Mouse (Mus musculus) liver, postnatal 0 days (tissue): ENCODE measurements at regions not wholly inside any gene's neighbourhood (a gene's known extent, or its start where the extent isn't known, plus 50 kb on each side); places are given as distances from the start of the nearest gene placed in this dataset.

Experiments
- ATAC-seq: fragments of 200-750 bp; cut with Nextera tagmentation; 2 replicates; pipeline ENCODE4 v1.8.0; 2017; ENCODE audit warnings: mild to moderate bottlenecking, moderate library complexity
- DNase-seq: peaks from one replicate; pipeline ENCODE4 v3.0.0-alpha.2; 2016
- H3K27ac ChIP-seq: fragments of 300-500 bp; sonication (generic); 2 replicates; pipeline ENCODE4 v1.5.1; 2014; ENCODE audit warnings: antibody characterized with exemption, moderate library complexity, mild to moderate bottlenecking, low read depth
- H3K27me3 ChIP-seq: fragments of 300-500 bp; sonication (generic); 2 replicates; pipeline ENCODE4 v1.6.1; 2014; ENCODE audit warnings: low read length, control low read depth, mixed read lengths; ENCODE audit not compliant: insufficient read depth
- H3K36me3 ChIP-seq: fragments of 300-500 bp; sonication (generic); replicated peaks from 2 replicates; pipeline ENCODE4 v1.6.1; 2014; ENCODE audit warnings: mild to moderate bottlenecking, control low read depth, low read length, moderate library complexity, mixed read lengths; ENCODE audit not compliant: insufficient read depth
- H3K4me1 ChIP-seq: fragments of 300-500 bp; sonication (generic); 2 replicates; pipeline ENCODE4 v1.6.1; 2014; ENCODE audit warnings: antibody characterized with exemption, mild to moderate bottlenecking, control low read depth; ENCODE audit not compliant: insufficient read depth
- H3K4me2 ChIP-seq: fragments of 300-500 bp; sonication (generic); 2 replicates; pipeline ENCODE4 v1.6.1; 2014; ENCODE audit warnings: low read depth, mild to moderate bottlenecking, low read length, moderate library complexity, mixed read lengths
- H3K4me3 ChIP-seq: fragments of 300-500 bp; sonication (generic); 2 replicates; pipeline ENCODE4 v1.5.1; 2014; ENCODE audit warnings: low read depth, low read length
- H3K9ac ChIP-seq: fragments of 300-500 bp; sonication (generic); replicated peaks from 2 replicates; pipeline ENCODE4 v1.6.1; 2014; ENCODE audit warnings: mild to moderate bottlenecking, moderate library complexity
- H3K9me3 ChIP-seq: fragments of 300-500 bp; sonication (generic); 2 replicates; pipeline ENCODE4 v1.6.1; 2016; ENCODE audit warnings: mild to moderate bottlenecking, control low read depth, low read length, mixed read lengths
- CTCF ChIP-seq: sonication (generic); IDR thresholded peaks from 2 replicates; pipeline ENCODE4 v1.5.1; 2016; ENCODE audit warnings: antibody characterized with exemption, low read depth
- EP300 ChIP-seq: IDR thresholded peaks from 2 replicates; pipeline ENCODE4 v1.6.1; 2016; ENCODE audit warnings: antibody characterized with exemption, low read depth, mild to moderate bottlenecking
- WGBS: fragments of 180-500 bp; shearing (Covaris S2); extraction: QIAGEN DNeasy Blood & Tissue Kit; methylation state at CpG from one replicate; pipeline ENCODE4 v1.1.7; 2014; ENCODE audit not compliant: insufficient replicate concordance; 5-methylcytosine and 5-hydroxymethylcytosine counted together

GRCm38 (mm10) chr1:45605571-45605970, 102.5 kb upstream of the Col5a2 start:
- DNase-seq (no peak), ATAC-seq (no peak)
- TF ChIP-seq EP300, result no peak
- TF ChIP-seq CTCF, result no peak
- Histone ChIP-seq H3K4me2 (no peak overlapping the region), H3K4me1 (no peaks in the 10 kb centered on the region), H3K27ac (no peak overlapping the region), H3K4me3 (no peak overlapping the region), H3K36me3 (no peaks in the 10 kb centered on the region), H3K9me3 (no peaks in the 10 kb centered on the region), H3K27me3 (no peaks in the 10 kb centered on the region), H3K9ac (no peak overlapping the region)
- WGBS, result 67% methylated on average over 1 of the region's 1 CpGs

- Histone ChIP-seq H3K9ac (no peak overlapping the region), H3K4me2 (no peak overlapping the region), H3K27ac (no peak overlapping the region), H3K4me3 (no peak overlapping the region), H3K36me3 (no peaks in the 10 kb centered on the region), H3K9me3 (no peaks in the 10 kb centered on the region), H3K4me1 (no peaks in the 10 kb centered on the region), H3K27me3 (no peaks in the 10 kb centered on the region)
- no peak for TF ChIP-seq CTCF
- no peak for TF ChIP-seq EP300
- DNase-seq (no peak), ATAC-seq (no peak)
Observed at GRCm38 (mm10) chr1:45608316-45608715, 105.2 kb upstream of the Col5a2 start.

GRCm38 (mm10) chr1:45619008-45619407, 115.9 kb upstream of the Col5a2 start:
- no peak overlapping the region for H3K9ac ChIP-seq
- 76% methylated on average over 2 of the region's 2 CpGs for WGBS

GRCm38 (mm10) chr1:45625921-45626320, 122.8 kb upstream of the Col5a2 start:
- 77% methylated on average over 5 of the region's 5 CpGs for WGBS

More at GRCm38 (mm10) chr1:45619008-45619407, 115.9 kb upstream of the Col5a2 start:
- H3K27me3 ChIP-seq, result no peaks in the 10 kb centered on the region
- no peak overlapping the region for H3K27ac ChIP-seq
- TF ChIP-seq EP300, result no peak
- TF ChIP-seq CTCF, result no peak
- no peak overlapping the region for H3K4me2 ChIP-seq
- ATAC-seq, result no peak
- no peaks in the 10 kb centered on the region for H3K36me3 ChIP-seq
- no peaks in the 10 kb centered on the region for H3K4me1 ChIP-seq
- H3K9me3 ChIP-seq, result no peaks in the 10 kb centered on the region
- DNase-seq, result no peak
- H3K4me3 ChIP-seq, result no peak overlapping the region

GRCm38 (mm10) chr1:45626733-45627132, 123.7 kb upstream of the Col5a2 start:
- no peak overlapping the region for H3K9ac ChIP-seq
- H3K4me3 ChIP-seq, result no peak overlapping the region
- no peak overlapping the region for H3K27ac ChIP-seq
- no peaks in the 10 kb centered on the region for H3K4me1 ChIP-seq
- H3K9me3 ChIP-seq, result no peaks in the 10 kb centered on the region
- H3K4me2 ChIP-seq, result no peak overlapping the region
- H3K36me3 ChIP-seq, result no peaks in the 10 kb centered on the region
- TF ChIP-seq EP300 (no peak), CTCF (no peak)
- H3K27me3 ChIP-seq, result no peaks in the 10 kb centered on the region
- ATAC-seq (no peak), DNase-seq (no peak)
- 48% methylated on average over 2 of the region's 2 CpGs for WGBS

More at GRCm38 (mm10) chr1:45625921-45626320, 122.8 kb upstream of the Col5a2 start:
- no peak overlapping the region for H3K4me3 ChIP-seq
- no peak overlapping the region for H3K9ac ChIP-seq
- no peak for ATAC-seq
- no peak overlapping the region for H3K27ac ChIP-seq
- no peaks in the 10 kb centered on the region for H3K27me3 ChIP-seq
- TF ChIP-seq EP300, result no peak
- H3K9me3 ChIP-seq, result no peaks in the 10 kb centered on the region
- H3K4me1 ChIP-seq, result no peaks in the 10 kb centered on the region
- no peaks in the 10 kb centered on the region for H3K36me3 ChIP-seq
- no peak for DNase-seq
- no peak overlapping the region for H3K4me2 ChIP-seq

- TF ChIP-seq CTCF (peak; percentile 63), EP300 (no peak)
Observed at GRCm38 (mm10) chr1:45627840-45628239, 124.8 kb upstream of the Col5a2 start.

GRCm38 (mm10) chr1:45647301-45647700, 144.2 kb upstream of the Col5a2 start:
- no peak for ATAC-seq
- Histone ChIP-seq H3K4me1 (no peaks in the 10 kb centered on the region), H3K27me3 (no peaks in the 10 kb centered on the region), H3K4me2 (no peak overlapping the region), H3K9ac (no peak overlapping the region), H3K36me3 (no peaks in the 10 kb centered on the region), H3K9me3 (no peaks in the 10 kb centered on the region), H3K27ac (no peak overlapping the region), H3K4me3 (no peak overlapping the region)
- TF ChIP-seq EP300 (no peak), CTCF (no peak)
- no peak for DNase-seq

More at GRCm38 (mm10) chr1:45627840-45628239, 124.8 kb upstream of the Col5a2 start:
- Histone ChIP-seq H3K36me3 (no peaks in the 10 kb centered on the region), H3K4me2 (no peak overlapping the region), H3K4me1 (no peaks in the 10 kb centered on the region), H3K9me3 (no peaks in the 10 kb centered on the region), H3K27me3 (no peaks in the 10 kb centered on the region), H3K4me3 (no peak overlapping the region), H3K9ac (no peak overlapping the region), H3K27ac (no peak overlapping the region)
- 13% methylated on average over 2 of the region's 2 CpGs for WGBS
- DNase-seq, result no peak
- no peak for ATAC-seq
